Mouse (Mus musculus): ENCODE measurements around the gene Plscr5.

GRCm38 (mm10) chr9:92173318-92173985 lies 19.3 kb upstream of the Plscr5 start:
- TF ChIP-seq CTCF (IDR thresholded peaks at IDR 0.05; ENCODE audit: control insufficient read depth, insufficient read depth, low read length) (no peak), POLR2A (IDR thresholded peaks at IDR 0.05; ENCODE audit: borderline replicate concordance, control insufficient read depth, low read depth, low read length) (no peak)
